Mouse (Mus musculus) kidney, adult 2 months (tissue): ENCODE data around the gene Dcps. TPM values are rescaled to one million over a fixed set of nuclear protein-coding genes. Genes with fewer than 3 reads are reported as not detected.

Source experiments
- DNase-seq: peaks from one replicate; pipeline ENCODE4 v3.0.0; 2021
- H3K27ac ChIP-seq: fragments of 200-500 bp; 2 replicates; pipeline ENCODE4 v1.5.1; 2012; ENCODE audit warnings: low read depth, low read length, control low read depth, inconsistent platforms; ENCODE audit not compliant: insufficient read depth
- H3K27me3 ChIP-seq: fragments of 200-500 bp; replicated peaks from 2 replicates; pipeline ENCODE4 v1.6.1; 2012; ENCODE audit warnings: mild to moderate bottlenecking, moderate library complexity, low read length, inconsistent platforms; ENCODE audit not compliant: control insufficient read depth, insufficient read depth
- H3K36me3 ChIP-seq: fragments of 200-500 bp; 2 replicates; pipeline ENCODE4 v1.6.1; 2012; ENCODE audit warnings: mild to moderate bottlenecking, moderate library complexity, low read length, inconsistent platforms; ENCODE audit not compliant: control insufficient read depth, insufficient read depth
- H3K4me1 ChIP-seq: fragments of 200-500 bp; 2 replicates; pipeline ENCODE4 v1.6.1; 2011; ENCODE audit warnings: low read length; ENCODE audit not compliant: control insufficient read depth, insufficient read depth
- H3K4me3 ChIP-seq: fragments of 200-500 bp; 2 replicates; pipeline ENCODE4 v1.5.1; 2011; ENCODE audit warnings: mild to moderate bottlenecking, low read depth, low read length, control low read depth; ENCODE audit not compliant: insufficient read depth
- CTCF ChIP-seq: fragments of 200-500 bp; conservative IDR thresholded peaks from 2 replicates; pipeline ENCODE4 v1.5.1; 2011; ENCODE audit warnings: low read depth, mild to moderate bottlenecking, control low read depth, low read length, moderate library complexity, mixed read lengths; ENCODE audit not compliant: insufficient read depth, insufficient read length
- POLR2A ChIP-seq: fragments of 200-500 bp; IDR thresholded peaks from one replicate; pipeline ENCODE4 v1.6.1; 2011; ENCODE audit warnings: low read depth, low read length, control low read depth
- WGBS: fragments of 180-500 bp; shearing (Covaris S2); methylation state at CpG from one replicate; pipeline ENCODE4 v1.1.7; 2018; 5-methylcytosine and 5-hydroxymethylcytosine counted together
- polyA plus RNA-seq: library from polyadenylated mRNA; depleted of rRNA; stranded (reverse); fragments of >200 nt; gene quantifications from 2 replicates; pipeline ENCODE4 v1.2.3, GENCODE M21; 2012

The Dcps gene
- polyA plus RNA-seq, 1 experiment, result 36.2 TPM

GRCm38 (mm10) chr9:35128995-35129418, 46.9 kb downstream of the Dcps start:
- H3K4me1 ChIP-seq, result peaks cover 6% of the 10 kb centered on the region; the same call in 1 of the 2 replicates

GRCm38 (mm10) chr9:35128564-35128963, 47.3 kb downstream of the Dcps start:
- WGBS, result 69% methylated on average over 3 of the region's 3 CpGs

More at GRCm38 (mm10) chr9:35128995-35129418, 46.9 kb downstream of the Dcps start:
- TF ChIP-seq CTCF (no peak), POLR2A (no peak)
- H3K4me3 ChIP-seq, result peak overlapping the region; percentile 7; the same call in 1 of the 2 replicates
- no peaks in the 10 kb centered on the region for H3K36me3 ChIP-seq
- H3K27ac ChIP-seq, result peak overlapping the region; percentile 54; the same call in 1 of the 2 replicates
- H3K27me3 ChIP-seq, result no peaks in the 10 kb centered on the region
- WGBS, result 40% methylated on average over 9 of the region's 9 CpGs
- peak; percentile 79 for DNase-seq

GRCm38 (mm10) chr9:35127561-35127960, 48.3 kb downstream of the Dcps start:
- Histone ChIP-seq H3K27me3 (no peaks in the 10 kb centered on the region), H3K36me3 (no peaks in the 10 kb centered on the region), H3K4me3 (no peak overlapping the region), H3K27ac (peak overlapping the region; percentile 76), H3K4me1 (peaks cover 6% of the 10 kb centered on the region; the same call in 1 of the 2 replicates)
- TF ChIP-seq POLR2A (no peak), CTCF (no peak)
- no peak for DNase-seq
- WGBS, result 86% methylated on average over 5 of the region's 5 CpGs

More at GRCm38 (mm10) chr9:35128564-35128963, 47.3 kb downstream of the Dcps start:
- Histone ChIP-seq H3K4me1 (peaks cover 6% of the 10 kb centered on the region; the same call in 1 of the 2 replicates), H3K36me3 (no peaks in the 10 kb centered on the region), H3K27ac (no peak overlapping the region), H3K4me3 (no peak overlapping the region), H3K27me3 (no peaks in the 10 kb centered on the region)
- no peak for DNase-seq
- no peak for TF ChIP-seq CTCF
- TF ChIP-seq POLR2A, result no peak

GRCm38 (mm10) chr9:35127147-35127546, 48.7 kb downstream of the Dcps start:
- H3K27ac ChIP-seq, result peak overlapping the region; percentile 87
- 59% methylated on average over 6 of the region's 6 CpGs for WGBS

GRCm38 (mm10) chr9:35124678-35124955, 51.2 kb downstream of the Dcps start:
- TF ChIP-seq CTCF (no peak), POLR2A (no peak)
- Histone ChIP-seq H3K36me3 (no peaks in the 10 kb centered on the region), H3K4me3 (no peak overlapping the region), H3K4me1 (peaks cover 6% of the 10 kb centered on the region; the same call in 1 of the 2 replicates), H3K27me3 (no peaks in the 10 kb centered on the region), H3K27ac (no peak overlapping the region)
- WGBS, result 94% methylated on average over 8 of the region's 8 CpGs
- no peak for DNase-seq

More at GRCm38 (mm10) chr9:35127147-35127546, 48.7 kb downstream of the Dcps start:
- H3K4me3 ChIP-seq, result no peak overlapping the region
- TF ChIP-seq CTCF (no peak), POLR2A (no peak)
- H3K27me3 ChIP-seq, result no peaks in the 10 kb centered on the region
- peaks cover 6% of the 10 kb centered on the region; the same call in 1 of the 2 replicates for H3K4me1 ChIP-seq
- peak; percentile 84 for DNase-seq
- H3K36me3 ChIP-seq, result no peaks in the 10 kb centered on the region

GRCm38 (mm10) chr9:35123804-35124677, 51.8 kb downstream of the Dcps start:
- Histone ChIP-seq H3K36me3 (no peaks in the 10 kb centered on the region), H3K4me1 (peaks cover 3% of the 10 kb centered on the region; the same call in 1 of the 2 replicates), H3K27me3 (no peaks in the 10 kb centered on the region), H3K4me3 (no peak overlapping the region), H3K27ac (no peak overlapping the region; the same call in 1 of the 2 replicates)
- no peak for TF ChIP-seq CTCF
- TF ChIP-seq POLR2A, result no peak
- no peak for DNase-seq
- 63% methylated on average over 11 of the region's 11 CpGs for whole genome bisulfite sequencing

GRCm38 (mm10) chr9:35123456-35123803, 52.4 kb downstream of the Dcps start:
- Histone ChIP-seq H3K4me3 (no peak overlapping the region), H3K4me1 (peaks cover 3% of the 10 kb centered on the region; the same call in 1 of the 2 replicates), H3K36me3 (no peaks in the 10 kb centered on the region), H3K27me3 (no peaks in the 10 kb centered on the region), H3K27ac (no peak overlapping the region)
- TF ChIP-seq CTCF (no peak), POLR2A (no peak)
- no peak for DNase-seq
- WGBS, result 86% methylated on average over 2 of the region's 2 CpGs
